Comparison of ENCODE assay signal across 12 mouse cellular contexts in the genomic region with DNA sequence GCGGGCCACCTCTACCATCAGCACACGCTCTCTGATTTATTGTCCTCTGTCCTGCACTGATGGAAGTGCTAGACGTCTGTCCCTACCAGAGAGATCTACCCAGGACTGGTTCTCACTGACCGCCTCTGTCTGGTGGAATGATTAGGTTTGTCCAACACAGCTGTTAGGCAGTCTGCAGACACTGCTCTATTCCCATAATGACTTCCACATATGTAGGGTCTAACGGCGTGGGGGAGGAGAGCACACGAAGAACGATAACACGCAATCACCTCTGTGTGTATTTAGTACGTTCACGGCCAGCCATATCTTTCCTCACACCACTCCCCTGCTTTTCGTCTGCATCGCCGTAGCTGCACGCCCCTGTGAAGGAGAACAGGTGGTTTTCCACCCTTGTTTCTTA.
A peak's percentile ranks its signal among the peaks of the same experiment; 100 is the strongest.
DNase-seq lines count a peak whose midpoint lies in the region; ATAC-seq and TF ChIP-seq lines count a peak whose summit lies in the region.
"Had no signal": no experiment of that assay in that cellular context is flagged by ENCODE, and none has a peak within 500 bp of the region (broad histone marks: within the 10 kb centered on the region; RNA-seq: fewer than 3 reads in every experiment).

No protein-coding gene starts in this region.

- no peak for TF ChIP-seq EP300 in liver, postnatal 0 days (IDR thresholded peaks at IDR 0.05; ENCODE audit: low read depth)

- H3K36me3 ChIP-seq in liver, embryonic 11.5 days (ENCODE audit: control insufficient read depth, insufficient read depth, low read length) = no peaks in the 10 kb centered on the region
- no peaks in the 10 kb centered on the region for H3K36me3 ChIP-seq in liver, postnatal 0 days (replicated peaks; ENCODE audit: insufficient read depth, low read length)
- no peaks in the 10 kb centered on the region for H3K36me3 ChIP-seq in intestine, embryonic 16.5 days (ENCODE audit: control insufficient read depth, insufficient read depth, low read length)
- no peaks in the 10 kb centered on the region for H3K36me3 ChIP-seq in stomach, embryonic 14.5 days (ENCODE audit: control insufficient read depth, insufficient read depth, low read length)

- H3K9me3 ChIP-seq in liver, embryonic 11.5 days (ENCODE audit: control insufficient read depth, low read length) = no peaks in the 10 kb centered on the region
- H3K9me3 ChIP-seq in liver, postnatal 0 days (ENCODE audit: low read length) = no peaks in the 10 kb centered on the region
- H3K9me3 ChIP-seq in intestine, embryonic 16.5 days (ENCODE audit: control insufficient read depth, low read length) = no peaks in the 10 kb centered on the region
- no peaks in the 10 kb centered on the region for H3K9me3 ChIP-seq in stomach, embryonic 14.5 days (ENCODE audit: control insufficient read depth, low read depth, low read length)

- DNase-seq in frontal cortex, postnatal 10 days (ENCODE audit: low spot score in 2 of 2) = no peak
- DNase-seq in liver, embryonic 11.5 days (ENCODE audit: low spot score) = no peak
- DNase-seq in liver, postnatal 0 days = no peak
- DNase-seq in left cerebral cortex, adult 8-10 months (ENCODE audit: low spot score in 2 of 2) = no peak
- no peak for DNase-seq in ovary, postnatal 10 days (ENCODE audit: low spot score)
- DNase-seq: cerebellum, adult 9-11 months; lung, adult 2 months had no signal

- H3K27ac ChIP-seq in liver, embryonic 11.5 days (ENCODE audit: low read depth, low read length) = no peak overlapping the region
- H3K27ac ChIP-seq in liver, postnatal 0 days (ENCODE audit: low read depth) = no peak overlapping the region
- peak overlapping the region; percentile 27; the same call in 1 of the 2 replicates for H3K27ac ChIP-seq in intestine, embryonic 16.5 days (ENCODE audit: low read length)
- H3K27ac ChIP-seq in stomach, embryonic 14.5 days (ENCODE audit: low read length) = 0 out of 2 replicates have a peak overlapping the region, but pooled peaks have one; percentile 7
- H3K27ac ChIP-seq: left cerebral cortex, adult 2 months had no signal

- ATAC-seq in frontal cortex, adult (ENCODE audit: low TSS enrichment) = 0 out of 2 replicates have a peak, but pooled peaks have one; percentile 23
- no peak for ATAC-seq in liver, embryonic 11.5 days (replicated peaks; ENCODE audit: low FRiP score)
- no peak for ATAC-seq in liver, postnatal 0 days
- peak; percentile 61 for ATAC-seq in intestine, embryonic 16.5 days
- peak; percentile 49 for ATAC-seq in stomach, embryonic 14.5 days (ENCODE audit: insufficient number of reproducible peaks, insufficient read depth, low FRiP score, low read depth)
- ATAC-seq: inflammation-experienced regulatory T-cells, adult 6 months had no signal

- H3K4me2 ChIP-seq in liver, embryonic 11.5 days = 0 out of 2 replicates have a peak overlapping the region, but pooled peaks have one; percentile 7
- no peak overlapping the region for H3K4me2 ChIP-seq in liver, postnatal 0 days (ENCODE audit: low read depth, low read length)
- H3K4me2 ChIP-seq in intestine, embryonic 16.5 days (ENCODE audit: low read depth, low read length) = peak overlapping the region; percentile 33; the same call in 1 of the 2 replicates
- H3K4me2 ChIP-seq in stomach, embryonic 14.5 days (replicated peaks; ENCODE audit: low read depth, low read length) = peak overlapping the region; percentile 27

- no peak overlapping the region for H3K9ac ChIP-seq in liver, embryonic 11.5 days (ENCODE audit: low read depth, low read length)
- H3K9ac ChIP-seq in liver, postnatal 0 days (replicated peaks) = no peak overlapping the region
- H3K9ac ChIP-seq in intestine, embryonic 16.5 days (ENCODE audit: low read depth, low read length) = no peak overlapping the region
- H3K9ac ChIP-seq in stomach, embryonic 14.5 days (replicated peaks; ENCODE audit: low read depth, low read length) = no peak overlapping the region

- peaks cover 7% of the 10 kb centered on the region for H3K4me1 ChIP-seq in liver, embryonic 11.5 days (replicated peaks; ENCODE audit: control insufficient read depth, insufficient read depth, low read length)
- H3K4me1 ChIP-seq in liver, postnatal 0 days (ENCODE audit: insufficient read depth) = peaks cover 7% of the 10 kb centered on the region; the same call in 1 of the 2 replicates
- peaks cover 18% of the 10 kb centered on the region for H3K4me1 ChIP-seq in intestine, embryonic 16.5 days (ENCODE audit: control insufficient read depth, insufficient read depth, low read length)
- H3K4me1 ChIP-seq in stomach, embryonic 14.5 days (ENCODE audit: control insufficient read depth, insufficient read depth, low read length) = peaks cover 20% of the 10 kb centered on the region

- TF ChIP-seq CTCF in liver, postnatal 0 days (IDR thresholded peaks at IDR 0.05; ENCODE audit: low read depth) = no peak

- no peak overlapping the region for H3K4me3 ChIP-seq in liver, embryonic 11.5 days (ENCODE audit: low read depth, low read length)
- no peak overlapping the region for H3K4me3 ChIP-seq in liver, postnatal 0 days (ENCODE audit: low read depth, low read length)
- peak overlapping the region; percentile 16 for H3K4me3 ChIP-seq in intestine, embryonic 16.5 days (ENCODE audit: low read length)
- no peak overlapping the region for H3K4me3 ChIP-seq in stomach, embryonic 14.5 days (ENCODE audit: low read depth, low read length)
- H3K4me3 ChIP-seq: left cerebral cortex, adult 2 months had no signal

- WGBS in liver, embryonic 11.5 days = 74% methylated on average over 15 of the region's 15 CpGs
- 76% methylated on average over 15 of the region's 15 CpGs for WGBS in liver, postnatal 0 days (ENCODE audit: insufficient replicate concordance)
- WGBS in intestine, embryonic 16.5 days = 35% methylated on average over 15 of the region's 15 CpGs
- whole genome bisulfite sequencing in stomach, embryonic 14.5 days = 46% methylated on average over 15 of the region's 15 CpGs

- H3K27me3 ChIP-seq in liver, embryonic 11.5 days (replicated peaks; ENCODE audit: control insufficient read depth, insufficient read depth, low read length) = no peaks in the 10 kb centered on the region
- H3K27me3 ChIP-seq in liver, postnatal 0 days (ENCODE audit: insufficient read depth, low read length) = no peaks in the 10 kb centered on the region
- H3K27me3 ChIP-seq in intestine, embryonic 16.5 days (replicated peaks; ENCODE audit: control insufficient read depth, insufficient read depth, low read length) = no peaks in the 10 kb centered on the region
- H3K27me3 ChIP-seq in stomach, embryonic 14.5 days (ENCODE audit: control insufficient read depth, insufficient read depth, low read length) = no peaks in the 10 kb centered on the region

Comparison
In these comparisons a context has a peak if more than half of its experiments do, and no peak if none do; other contexts are left out.
1. ATAC-seq: peak in frontal cortex, adult (single experiment), intestine, embryonic 16.5 days (single experiment) and stomach, embryonic 14.5 days (single experiment); none in liver, embryonic 11.5 days (single experiment) and liver, postnatal 0 days (single experiment).
2. H3K27ac ChIP-seq: peak in intestine, embryonic 16.5 days (single experiment) and stomach, embryonic 14.5 days (single experiment); none in liver, embryonic 11.5 days (single experiment) and liver, postnatal 0 days (single experiment).